Mouse (Mus musculus): Measurements from ENCODE around the gene C330007P06Rik. TPM values are rescaled to one million over a fixed set of nuclear protein-coding genes. Genes with fewer than 3 reads are reported as not detected.
"Not testable (repeated sequence)": the region's sequence is repeated elsewhere in the genome, so short reads cannot be mapped to it uniquely, and the experiment has no call there.

The C330007P06Rik gene
- 10 to 100 TPM; 37.8 to 41.6 (median 41.1) TPM for total RNA-seq (2022)

DNA sequence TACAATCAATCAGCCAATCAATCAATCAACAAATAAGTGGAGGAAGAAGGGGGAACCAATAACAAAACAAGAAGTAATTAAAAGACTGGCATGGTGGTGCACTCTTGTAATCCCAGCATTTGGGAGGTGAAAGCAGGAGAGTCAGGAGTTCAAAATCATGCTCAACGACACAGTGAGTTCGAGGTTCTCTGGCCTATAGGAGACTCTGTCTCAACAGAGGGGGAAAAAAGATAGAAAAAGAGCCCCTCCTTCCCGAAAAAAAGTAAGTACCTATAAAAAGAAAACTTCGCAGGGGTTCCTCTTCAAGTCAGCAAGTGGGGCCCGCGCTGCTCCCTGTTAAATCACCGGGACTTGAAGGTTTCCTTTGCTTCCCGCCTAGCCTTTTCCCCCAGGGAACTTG, at the start of gene C330007P06Rik, which contains the start of gene Ube2a:
Gene C330007P06Rik, minus strand, starts transcription at position 347 of the 400 bp plus-strand sequence.
Gene Ube2a, plus strand, starts transcription at position 136 of the 400 bp plus-strand sequence.
- DNase-seq (ENCODE audit: low spot score in 2 of 2) = no peak

GRCm38 (mm10) chrX:36921346-36921745, 47.4 kb upstream of the C330007P06Rik start:
- DNase-seq (ENCODE audit: low spot score in 2 of 2) = no peak

GRCm38 (mm10) chrX:36917749-36918148, 43.8 kb upstream of the C330007P06Rik start:
- no peak for DNase-seq (ENCODE audit: low spot score in 2 of 2)

GRCm38 (mm10) chrX:36911343-36911742, 37.4 kb upstream of the C330007P06Rik start:
- DNase-seq (ENCODE audit: low spot score in 2 of 2) = peak in 1 of 2 experiments; percentile 25

DNA sequence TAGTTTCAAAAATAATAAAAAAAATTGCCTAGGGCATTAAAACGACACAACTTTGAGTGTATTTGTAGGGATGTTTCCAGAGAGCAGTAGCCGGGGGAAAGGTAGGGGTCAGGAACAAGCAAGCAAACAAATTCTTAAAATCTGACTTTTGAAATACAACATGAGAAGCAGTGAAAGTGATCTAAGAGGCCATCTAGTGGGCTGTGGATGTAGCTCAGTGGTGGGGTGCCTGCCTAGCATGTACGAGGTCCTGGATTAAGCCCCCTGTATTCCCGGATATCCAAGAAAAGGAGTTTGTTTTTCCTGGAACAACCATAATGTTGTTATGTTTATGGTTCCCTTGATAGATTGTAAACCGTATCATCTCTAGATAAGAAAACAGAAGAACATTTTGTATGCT, 32.6 kb upstream of the C330007P06Rik start:
- DNase-seq (ENCODE audit: low spot score in 2 of 2) = no peak

DNA sequence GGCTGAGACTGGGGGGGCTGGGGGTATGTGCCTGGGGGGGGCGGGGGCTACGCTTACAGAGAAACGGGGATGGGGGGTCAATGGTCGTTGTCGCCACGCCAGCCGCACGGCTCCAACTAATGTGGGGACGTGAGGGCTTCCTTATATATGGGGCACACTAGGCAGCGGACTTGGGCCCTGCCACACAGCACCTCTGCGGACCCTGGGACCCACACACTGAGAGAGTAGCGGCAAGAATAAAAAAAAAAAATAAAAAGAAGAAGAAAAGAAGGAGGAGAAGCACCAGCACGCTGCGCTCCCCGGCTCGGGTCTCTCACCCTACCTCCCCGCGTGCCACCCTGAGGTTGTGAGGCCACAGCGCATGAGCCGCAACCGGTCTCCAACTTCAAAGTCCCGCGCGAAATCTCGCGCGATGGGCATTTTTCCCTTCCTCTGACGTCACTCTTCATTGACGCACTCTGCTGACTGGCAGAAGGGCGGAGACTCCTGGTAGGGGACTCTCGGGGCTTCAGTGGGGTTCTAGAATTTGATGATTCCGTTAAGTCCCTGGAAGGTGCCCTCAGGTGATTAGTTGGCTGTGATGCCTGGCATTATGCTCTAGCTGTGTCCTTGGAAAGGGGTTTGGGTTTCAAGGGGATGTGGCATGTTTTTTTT, 29.3 kb upstream of the C330007P06Rik start:
- peak; percentile 94 for DNase-seq (ENCODE audit: low spot score in 2 of 2)

DNA sequence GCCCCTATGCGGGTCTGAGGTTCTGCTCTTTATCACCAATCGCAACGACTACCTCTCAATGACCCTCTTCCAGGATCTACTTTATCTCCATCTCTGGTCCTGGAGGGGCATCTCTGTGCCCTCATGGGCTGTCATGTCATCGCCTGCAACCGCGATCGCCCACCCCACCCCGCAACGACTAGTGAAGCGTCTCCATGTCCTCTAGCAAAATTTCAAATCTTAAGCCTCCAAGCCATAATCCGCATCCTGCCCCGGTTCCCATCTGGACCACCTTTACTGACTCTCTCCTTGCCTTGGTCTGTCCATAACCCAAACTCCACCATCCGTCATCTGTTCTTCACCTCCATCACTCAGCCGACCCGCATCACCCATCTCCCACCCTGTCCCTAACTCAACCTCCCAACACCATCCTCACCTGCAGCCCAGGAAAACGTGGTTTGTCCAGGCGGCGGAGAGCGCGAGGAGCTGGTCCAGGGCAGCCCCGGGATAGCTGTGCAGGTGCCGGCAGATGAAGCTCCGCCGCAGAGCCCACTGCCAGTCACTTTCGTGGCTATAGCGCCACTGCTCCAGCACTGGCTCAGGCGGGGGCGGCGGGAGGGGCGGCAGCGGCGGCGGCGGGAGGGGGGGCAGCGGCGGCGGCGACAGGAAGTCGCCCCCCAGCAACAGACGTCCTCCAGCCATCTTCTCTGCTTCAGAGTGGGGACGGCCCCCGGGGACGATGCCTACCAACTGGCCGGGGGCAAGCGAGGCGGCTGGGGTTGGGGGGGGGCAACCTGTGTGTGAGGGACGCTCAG, 28.6 kb upstream of the C330007P06Rik start, which contains the start of gene Nkrf:
Gene Nkrf, minus strand, starts transcription at position 579 of the 794 bp plus-strand sequence.
- DNase-seq (ENCODE audit: low spot score in 2 of 2) = peak; percentile 28 to 36

- no peak for DNase-seq (ENCODE audit: low spot score in 2 of 2)
Observed at GRCm38 (mm10) chrX:36901655-36902054, 27.7 kb upstream of the C330007P06Rik start.

- not testable (repeated sequence) for DNase-seq (ENCODE audit: low spot score in 2 of 2)
Observed at GRCm38 (mm10) chrX:36898931-36899330, 25.0 kb upstream of the C330007P06Rik start.

DNA sequence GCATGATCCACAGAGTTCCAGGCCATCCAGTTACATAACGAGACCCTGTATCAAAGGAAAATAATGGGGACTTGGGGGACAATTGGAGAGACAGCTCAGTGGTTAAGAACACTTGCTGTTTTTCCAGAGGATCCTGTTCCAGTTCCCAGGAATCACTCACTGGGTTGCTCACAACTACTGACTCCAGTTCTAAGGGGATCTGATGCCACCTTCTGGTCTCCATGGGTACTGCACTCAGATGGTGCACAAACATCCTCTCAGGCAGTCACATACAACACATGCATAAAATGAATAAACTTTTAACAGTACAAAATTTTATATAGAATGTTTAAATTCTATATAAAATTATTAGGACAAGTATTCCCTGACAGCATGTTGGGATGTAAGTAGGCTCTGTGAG, 10.8 kb upstream of the C330007P06Rik start:
- no peak for DNase-seq (ENCODE audit: low spot score in 2 of 2)

DNA sequence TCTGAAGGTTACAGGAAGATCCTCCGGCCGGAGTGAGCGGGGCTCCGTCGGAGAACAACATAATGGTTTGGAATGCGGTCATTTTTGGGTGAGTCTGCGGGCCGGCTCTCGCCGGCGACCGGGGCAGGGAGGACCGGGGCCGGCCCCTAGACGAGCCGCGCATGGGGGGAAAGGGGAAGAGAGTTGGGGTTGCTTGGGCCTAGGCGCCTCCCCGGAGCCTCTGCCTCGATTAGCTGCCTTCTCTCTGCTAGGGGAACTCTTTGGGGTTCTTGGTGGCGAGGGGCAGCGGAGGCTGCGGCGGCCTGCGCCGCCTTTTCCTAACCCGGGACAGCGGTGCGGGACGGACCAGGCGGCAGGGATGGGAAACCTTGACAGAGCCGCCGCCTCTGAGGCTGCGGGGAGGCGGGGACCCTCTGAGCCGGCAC, 805 bp upstream of the C330007P06Rik start:
- DNase-seq (ENCODE audit: low spot score in 2 of 2) = peak in 1 of 2 experiments; percentile 4

GRCm38 (mm10) chrX:36874178-36874696, 326 bp upstream of the C330007P06Rik start:
- peak; percentile 58 to 79 for DNase-seq (ENCODE audit: low spot score in 2 of 2)

GRCm38 (mm10) chrX:36870372-36870771, 3.5 kb downstream of the C330007P06Rik start:
- DNase-seq (ENCODE audit: low spot score in 2 of 2) = no peak

DNA sequence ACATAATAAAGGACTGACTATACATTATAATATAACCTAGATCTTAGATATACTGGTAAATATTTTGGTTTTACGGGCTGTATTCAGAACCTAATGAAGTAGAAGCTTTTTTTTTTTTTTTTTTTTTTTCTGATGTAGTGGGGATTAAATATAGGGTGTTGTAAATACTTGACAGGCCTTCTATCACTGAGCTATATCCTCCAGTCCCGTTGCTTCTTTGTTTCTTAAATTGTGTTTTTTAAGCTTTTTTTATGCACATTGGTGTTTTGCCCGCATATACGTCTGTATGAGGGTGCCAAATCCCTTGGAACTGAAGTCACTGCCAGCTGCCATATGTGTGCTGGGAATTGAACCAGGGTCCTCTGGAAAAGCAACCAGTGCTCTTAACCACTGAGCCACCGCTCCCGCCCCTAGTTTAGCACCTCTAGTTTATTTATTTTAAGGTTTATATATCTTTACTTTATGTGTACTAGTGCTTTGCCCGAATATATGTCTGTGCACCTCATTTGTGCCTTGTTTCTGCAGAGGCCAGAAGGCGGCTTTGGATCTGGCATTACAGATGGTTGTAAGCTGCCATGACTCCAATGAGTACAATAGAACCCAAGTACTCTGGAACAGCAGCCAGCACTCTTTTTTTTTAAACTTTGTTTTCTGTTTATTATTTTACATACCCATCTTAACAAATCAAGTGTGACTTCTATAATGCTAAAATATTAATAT, 9.1 kb downstream of the C330007P06Rik start:
- no peak for DNase-seq (ENCODE audit: low spot score in 2 of 2)

- peak; percentile 73 to 78 for DNase-seq (ENCODE audit: low spot score in 2 of 2)
Observed at GRCm38 (mm10) chrX:36863766-36864608, 9.9 kb downstream of the C330007P06Rik start.

- DNase-seq (ENCODE audit: low spot score in 2 of 2) = no peak
Observed at GRCm38 (mm10) chrX:36852631-36853030, 21.3 kb downstream of the C330007P06Rik start.

DNA sequence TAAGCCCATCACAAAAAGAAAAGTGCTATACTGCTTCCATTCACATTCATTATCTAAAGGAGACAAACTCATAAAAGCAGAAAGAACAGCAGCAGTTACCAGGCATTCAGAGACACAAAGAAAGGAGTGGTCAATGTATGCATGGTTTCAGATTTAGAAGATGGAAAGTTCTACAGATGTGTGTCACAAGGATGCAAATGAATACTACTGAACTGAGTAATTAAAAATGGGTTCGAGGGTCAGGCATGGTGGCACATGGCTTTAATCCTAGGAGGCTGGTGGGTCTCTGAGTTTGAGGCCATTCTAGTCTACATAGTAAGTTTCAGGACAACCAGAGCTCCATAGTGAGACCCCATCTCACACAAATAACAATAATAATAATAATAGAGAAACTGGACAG, 26.8 kb downstream of the C330007P06Rik start:
- no peak for DNase-seq (ENCODE audit: low spot score in 2 of 2)

GRCm38 (mm10) chrX:36843346-36843990, 30.4 kb downstream of the C330007P06Rik start:
- DNase-seq (ENCODE audit: low spot score in 2 of 2) = no peak

- no peak for DNase-seq (ENCODE audit: low spot score in 2 of 2)
Observed at GRCm38 (mm10) chrX:36841698-36842097, 32.2 kb downstream of the C330007P06Rik start.

DNA sequence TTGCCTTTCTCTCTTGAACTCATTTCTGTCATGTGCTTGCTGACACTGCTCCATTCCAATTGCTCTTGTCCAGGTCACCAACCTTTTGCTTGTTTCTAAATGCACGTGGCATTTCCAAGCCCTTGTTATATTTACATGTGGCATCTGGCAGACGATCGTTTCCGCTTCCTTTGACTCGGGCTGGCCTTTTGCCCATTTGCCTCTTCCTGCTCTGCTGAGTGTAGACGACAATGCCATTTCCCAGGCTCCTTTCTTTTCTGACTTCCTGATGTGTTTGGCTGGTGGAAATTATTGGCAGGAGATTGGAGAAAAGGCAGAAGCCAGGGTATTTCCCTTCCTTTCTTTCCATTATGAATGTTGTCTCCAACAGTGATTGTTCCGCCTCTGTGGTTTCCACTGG, 34.5 kb downstream of the C330007P06Rik start:
- no peak for DNase-seq (ENCODE audit: low spot score in 2 of 2)
